Mouse (Mus musculus) E14TG2a.4 (cell line): ENCODE data around the gene Retnlb.
"Not testable (repeated sequence)": the region's sequence is repeated elsewhere in the genome, so short reads cannot be mapped to it uniquely, and the experiment has no call there.

Experiments
- H3K27me3 ChIP-seq: 2 replicates; pipeline ENCODE4 v1.6.1; 2014; ENCODE audit warnings: low read length, control low read depth; ENCODE audit not compliant: insufficient read depth
- H3K36me3 ChIP-seq: 2 replicates; pipeline ENCODE4 v1.6.1; 2014; ENCODE audit warnings: low read length, control low read depth; ENCODE audit not compliant: insufficient read depth
- H3K4me1 ChIP-seq: replicated peaks from 2 replicates; pipeline ENCODE4 v1.6.1; 2014; ENCODE audit warnings: low read depth, low read length, control low read depth
- H3K4me3 ChIP-seq: replicated peaks from 2 replicates; pipeline ENCODE4 v1.5.1; 2014; ENCODE audit warnings: mild to moderate bottlenecking, low read length
- H3K9me3 ChIP-seq: 2 replicates; pipeline ENCODE4 v1.6.1; 2014; ENCODE audit warnings: low read length, control low read depth
- CTCF ChIP-seq: conservative IDR thresholded peaks from 2 replicates; pipeline ENCODE4 v1.5.1; 2014; ENCODE audit warnings: low read length
- NANOG ChIP-seq: IDR thresholded peaks from 2 replicates; pipeline ENCODE4 v1.6.1; 2014; ENCODE audit warnings: borderline replicate concordance, low read length, mixed read lengths
- POU5F1 ChIP-seq: IDR thresholded peaks from 2 replicates; pipeline ENCODE4 v1.6.1; 2014; ENCODE audit warnings: low read length, borderline replicate concordance

The Retnlb gene

GRCm38 (mm10) chr16:48805412-48805811, 11.2 kb upstream of the Retnlb start:
- Histone ChIP-seq H3K4me1 (no peaks in the 10 kb centered on the region), H3K27me3 (no peaks in the 10 kb centered on the region), H3K4me3 (no peak overlapping the region), H3K9me3 (no peaks in the 10 kb centered on the region), H3K36me3 (no peaks in the 10 kb centered on the region)
- no peak for TF ChIP-seq NANOG
- no peak for TF ChIP-seq CTCF
- TF ChIP-seq POU5F1: no peak

- Histone ChIP-seq H3K4me1 (no peaks in the 10 kb centered on the region), H3K27me3 (no peaks in the 10 kb centered on the region), H3K36me3 (no peaks in the 10 kb centered on the region), H3K4me3 (no peak overlapping the region), H3K9me3 (no peaks in the 10 kb centered on the region)
- TF ChIP-seq CTCF (no peak), POU5F1 (no peak), NANOG (no peak)
Observed at GRCm38 (mm10) chr16:48806521-48806920, 10.1 kb upstream of the Retnlb start.

GRCm38 (mm10) chr16:48809374-48809773, 7.3 kb upstream of the Retnlb start:
- TF ChIP-seq CTCF (peak; percentile 25; the same call in 1 of the 2 replicates), POU5F1 (no peak), NANOG (no peak)

GRCm38 (mm10) chr16:48811881-48812436, 4.7 kb upstream of the Retnlb start:
- Histone ChIP-seq H3K4me3 (no peak overlapping the region), H3K36me3 (no peaks in the 10 kb centered on the region), H3K9me3 (no peaks in the 10 kb centered on the region), H3K4me1 (no peaks in the 10 kb centered on the region), H3K27me3 (no peaks in the 10 kb centered on the region)
- TF ChIP-seq POU5F1 (no peak), CTCF (no peak), NANOG (no peak)

More at GRCm38 (mm10) chr16:48809374-48809773, 7.3 kb upstream of the Retnlb start:
- no peaks in the 10 kb centered on the region for H3K4me1 ChIP-seq
- no peak overlapping the region for H3K4me3 ChIP-seq
- no peaks in the 10 kb centered on the region for H3K9me3 ChIP-seq
- H3K36me3 ChIP-seq: no peaks in the 10 kb centered on the region
- H3K27me3 ChIP-seq: no peaks in the 10 kb centered on the region

- Histone ChIP-seq H3K4me3 (no peak overlapping the region), H3K27me3 (no peaks in the 10 kb centered on the region), H3K9me3 (no peaks in the 10 kb centered on the region), H3K36me3 (no peaks in the 10 kb centered on the region), H3K4me1 (no peaks in the 10 kb centered on the region)
- TF ChIP-seq POU5F1 (no peak), NANOG (no peak), CTCF (no peak)
Observed at GRCm38 (mm10) chr16:48818524-48818923, 1.9 kb downstream of the Retnlb start.

- Histone ChIP-seq H3K4me3 (no peak overlapping the region), H3K36me3 (no peaks in the 10 kb centered on the region), H3K27me3 (no peaks in the 10 kb centered on the region), H3K9me3 (no peaks in the 10 kb centered on the region), H3K4me1 (no peaks in the 10 kb centered on the region)
- TF ChIP-seq CTCF: no peak
- TF ChIP-seq NANOG: no peak
- TF ChIP-seq POU5F1: no peak
Observed at GRCm38 (mm10) chr16:48826474-48826873, 9.8 kb downstream of the Retnlb start.

GRCm38 (mm10) chr16:48827625-48828024, 11.0 kb downstream of the Retnlb start:
- H3K4me1 ChIP-seq: no peaks in the 10 kb centered on the region
- no peaks in the 10 kb centered on the region for H3K36me3 ChIP-seq
- TF ChIP-seq CTCF (no peak), POU5F1 (no peak), NANOG (no peak)

GRCm38 (mm10) chr16:48829060-48829459, 12.4 kb downstream of the Retnlb start:
- no peak overlapping the region for H3K4me3 ChIP-seq
- TF ChIP-seq CTCF (no peak), POU5F1 (no peak), NANOG (no peak)
- H3K27me3 ChIP-seq: no peaks in the 10 kb centered on the region
- H3K36me3 ChIP-seq: no peaks in the 10 kb centered on the region
- no peaks in the 10 kb centered on the region for H3K9me3 ChIP-seq
- no peaks in the 10 kb centered on the region for H3K4me1 ChIP-seq

More at GRCm38 (mm10) chr16:48827625-48828024, 11.0 kb downstream of the Retnlb start:
- no peaks in the 10 kb centered on the region for H3K27me3 ChIP-seq
- no peaks in the 10 kb centered on the region for H3K9me3 ChIP-seq
- H3K4me3 ChIP-seq: no peak overlapping the region

- TF ChIP-seq NANOG: no peak
- no peak for TF ChIP-seq POU5F1
- TF ChIP-seq CTCF: no peak
- Histone ChIP-seq H3K27me3 (no peaks in the 10 kb centered on the region), H3K36me3 (no peaks in the 10 kb centered on the region), H3K4me3 (no peak overlapping the region), H3K4me1 (no peaks in the 10 kb centered on the region), H3K9me3 (no peaks in the 10 kb centered on the region)
Observed at GRCm38 (mm10) chr16:48832055-48832454, 15.4 kb downstream of the Retnlb start.

- not testable (repeated sequence) for H3K4me1 ChIP-seq, H3K27me3 ChIP-seq, H3K9me3 ChIP-seq, H3K4me3 ChIP-seq, H3K36me3 ChIP-seq
Observed at GRCm38 (mm10) chr16:48833626-48834025, 17.0 kb downstream of the Retnlb start.
